Mouse (Mus musculus): ENCODE results near the gene Fgfr2. TPM values are rescaled to one million over a fixed set of nuclear protein-coding genes. Genes with fewer than 3 reads are reported as not detected.
"Not testable (repeated sequence)": the region's sequence is repeated elsewhere in the genome, so short reads cannot be mapped to it uniquely, and the experiment has no call there.

Fgfr2 gene
- total RNA-seq, 2 experiments from 2014 or later: 2.1 to 3.9 TPM

DNA sequence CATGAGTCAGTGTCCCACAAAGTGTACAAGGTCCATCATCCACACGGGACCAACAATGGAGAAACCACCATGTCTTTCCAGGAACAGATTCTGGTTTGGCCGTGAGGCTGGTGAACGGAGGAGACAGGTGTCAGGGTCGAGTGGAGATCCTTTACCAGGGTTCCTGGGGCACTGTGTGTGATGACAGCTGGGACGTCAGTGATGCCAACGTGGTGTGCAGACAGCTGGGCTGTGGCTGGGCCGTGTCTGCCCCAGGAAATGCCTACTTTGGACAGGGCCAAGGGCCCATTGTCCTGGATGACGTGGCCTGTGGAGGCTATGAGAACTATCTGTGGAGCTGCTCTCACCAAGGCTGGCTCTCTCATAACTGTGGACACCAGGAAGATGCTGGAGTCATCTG, 2073.3 kb downstream of the Fgfr2 start:
- DNase-seq; intact Hi-C loops (cut with DNase I): not testable (repeated sequence)

DNA sequence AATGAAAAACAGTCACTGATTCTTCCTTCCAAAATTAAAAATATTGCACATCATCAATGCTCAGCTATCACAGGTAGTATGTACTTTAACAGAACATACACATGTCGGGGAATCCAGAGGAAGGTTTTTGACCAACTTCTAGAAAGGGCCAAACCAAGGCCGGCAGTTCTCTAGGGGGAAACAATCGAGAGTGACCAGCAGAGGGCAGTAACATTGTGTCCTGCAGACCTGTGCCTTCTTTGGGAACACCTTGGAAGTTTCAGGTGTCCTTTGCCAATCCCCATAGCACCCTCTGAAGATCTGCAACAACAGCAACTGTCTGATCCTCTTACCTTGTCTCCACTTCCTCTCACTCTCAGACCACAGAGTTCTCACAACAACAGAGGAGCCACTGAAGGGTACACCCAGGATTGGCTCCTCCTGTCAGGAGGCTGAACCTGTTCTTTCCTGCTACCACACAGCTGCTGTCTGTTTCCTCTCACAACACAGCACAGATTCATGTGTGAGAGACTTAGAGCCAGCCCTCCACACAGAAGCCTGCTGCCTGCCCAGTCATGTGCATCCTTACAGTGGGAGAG, 2077.8 kb downstream of the Fgfr2 start:
- DNase-seq; intact Hi-C loops (cut with DNase I): not testable (repeated sequence)

DNA sequence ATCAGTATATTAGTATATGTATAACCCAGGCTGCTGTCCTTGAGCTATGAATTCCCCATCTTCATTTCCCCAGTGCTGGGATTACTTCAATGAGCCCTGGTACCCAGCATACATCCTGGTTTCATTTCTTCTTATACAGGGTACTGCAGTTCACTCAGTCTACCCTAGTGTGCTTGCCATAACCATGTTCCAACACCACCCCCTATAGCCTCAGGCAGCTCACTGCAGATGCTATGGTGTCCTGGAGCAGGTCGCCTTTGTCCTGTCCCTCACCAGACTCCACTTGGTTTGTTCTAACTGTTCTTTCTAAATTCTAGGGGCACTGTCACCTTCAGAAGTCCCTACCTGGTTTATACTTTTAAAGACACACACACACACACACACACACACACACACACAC, 2080.5 kb downstream of the Fgfr2 start:
- peak; percentile 7 for DNase-seq
- intact Hi-C loops (cut with DNase I): loop anchor here (2.0 to 5.0 kb wide), 4 partner anchors 48 to 272 kb away; no protein-coding TSS in a partner anchor

DNA sequence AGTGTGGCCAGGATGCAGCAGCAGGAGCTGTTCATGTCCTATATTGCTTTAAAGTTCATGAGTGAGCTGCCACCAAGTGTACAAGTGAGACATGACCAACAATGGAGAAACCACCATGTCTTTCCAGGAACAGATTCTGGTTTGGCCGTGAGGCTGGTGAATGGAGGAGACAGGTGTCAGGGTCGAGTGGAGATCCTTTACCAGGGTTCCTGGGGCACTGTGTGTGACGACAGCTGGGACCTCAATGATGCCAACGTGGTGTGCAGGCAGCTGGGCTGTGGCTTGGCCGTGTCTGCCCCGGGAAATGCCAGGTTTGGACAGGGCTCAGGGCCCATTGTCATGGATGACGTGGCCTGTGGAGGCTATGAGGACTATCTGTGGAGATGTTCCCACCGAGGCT, 2082.4 kb downstream of the Fgfr2 start:
- intact Hi-C loops (cut with DNase I): loop anchor here (5.0 kb wide), 1 partner anchor 123 kb away; no protein-coding TSS in a partner anchor
- not testable (repeated sequence) for DNase-seq

DNA sequence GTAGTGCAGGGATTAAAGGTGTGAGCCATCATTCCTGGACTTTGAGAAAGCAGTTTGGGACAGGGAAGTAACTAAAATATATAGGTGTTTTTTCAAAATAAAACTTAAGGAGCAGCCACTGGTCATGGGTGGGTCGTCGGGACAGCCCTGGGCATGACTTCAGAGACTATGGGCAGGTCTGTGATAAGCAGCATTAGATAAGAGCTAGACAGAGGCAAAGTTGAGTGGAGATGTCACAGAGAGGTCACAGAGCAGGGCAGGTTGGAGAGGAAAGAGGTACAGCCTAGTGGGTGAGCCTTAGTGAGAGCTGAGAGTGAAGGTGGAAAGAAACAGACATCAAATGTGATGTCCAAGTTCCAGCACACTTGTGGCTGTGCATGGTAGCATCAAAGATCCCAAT, 2086.1 kb downstream of the Fgfr2 start:
- intact Hi-C loops (cut with DNase I): no loop called here
- no peak for DNase-seq

DNA sequence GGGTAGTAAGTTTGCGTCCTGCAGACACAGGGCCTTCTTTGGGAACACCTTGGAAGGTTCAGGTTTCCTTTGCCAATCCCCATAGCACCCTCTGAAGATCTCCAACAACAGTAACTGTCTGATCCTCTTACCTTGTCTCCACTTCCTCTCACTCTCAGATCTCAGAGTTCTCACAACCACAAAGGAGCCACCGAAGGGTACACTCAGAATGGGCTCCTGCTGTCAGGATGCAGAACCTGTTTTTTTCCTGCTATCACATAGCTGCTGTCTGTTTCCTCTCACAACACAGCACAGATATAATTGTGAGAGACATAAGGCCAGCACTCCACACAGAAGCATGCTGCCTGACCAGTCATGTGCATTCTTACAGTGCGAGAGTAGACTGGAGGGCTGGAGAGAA, 2086.8 kb downstream of the Fgfr2 start:
- intact Hi-C loops (cut with DNase I): no loop called here

DNA sequence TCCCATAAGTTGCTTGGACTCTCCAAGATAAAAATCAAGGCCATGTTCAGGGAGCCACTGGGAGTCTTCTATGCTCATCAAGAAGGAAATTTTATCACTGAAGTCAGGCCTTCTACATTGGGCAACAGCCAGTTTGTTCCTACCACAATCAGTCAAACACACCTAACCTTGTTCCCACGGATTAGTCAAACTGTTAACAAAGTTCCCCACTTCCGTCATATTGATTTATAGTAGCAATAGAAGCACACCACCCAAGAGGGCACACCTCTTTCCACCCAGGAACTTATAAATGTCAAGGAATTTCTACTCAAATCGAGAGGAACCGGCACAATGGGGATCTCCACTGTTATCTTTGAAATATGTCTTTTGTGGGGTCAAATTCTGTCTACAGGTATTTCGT, 2091.4 kb downstream of the Fgfr2 start, which contains the start of gene Dmbt1:
Gene Dmbt1 (plus strand): TSS at position 299 of the 400 bp plus-strand sequence.
- intact Hi-C loops (cut with DNase I): no loop called here

More for the DNA sequence above, 2086.8 kb downstream of the Fgfr2 start:
- DNase-seq: no peak

DNA sequence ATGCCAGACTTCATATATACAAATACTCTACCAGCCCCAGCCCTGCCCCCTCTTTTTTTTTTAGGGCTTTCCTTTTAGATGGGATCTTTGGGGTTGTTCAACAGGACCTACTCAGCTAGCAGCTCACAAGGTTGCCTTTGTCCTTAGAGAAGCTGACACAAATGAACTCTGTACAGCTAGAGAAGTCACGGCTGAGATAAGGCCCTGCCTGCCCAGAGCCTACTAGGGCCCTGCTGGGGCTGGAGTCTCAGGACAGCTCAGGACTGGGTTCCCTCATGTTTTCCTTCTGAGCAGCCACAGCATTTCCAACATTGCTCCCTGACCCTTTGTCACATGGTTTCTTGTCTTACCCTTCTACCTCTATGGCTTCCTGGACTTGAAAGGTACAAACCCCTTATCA, 2095.6 kb downstream of the Fgfr2 start:
- no peak for DNase-seq
- intact Hi-C loops (cut with DNase I): no loop called here

More for the DNA sequence above, 2091.4 kb downstream of the Fgfr2 start, which contains the start of gene Dmbt1:
- no peak for DNase-seq

DNA sequence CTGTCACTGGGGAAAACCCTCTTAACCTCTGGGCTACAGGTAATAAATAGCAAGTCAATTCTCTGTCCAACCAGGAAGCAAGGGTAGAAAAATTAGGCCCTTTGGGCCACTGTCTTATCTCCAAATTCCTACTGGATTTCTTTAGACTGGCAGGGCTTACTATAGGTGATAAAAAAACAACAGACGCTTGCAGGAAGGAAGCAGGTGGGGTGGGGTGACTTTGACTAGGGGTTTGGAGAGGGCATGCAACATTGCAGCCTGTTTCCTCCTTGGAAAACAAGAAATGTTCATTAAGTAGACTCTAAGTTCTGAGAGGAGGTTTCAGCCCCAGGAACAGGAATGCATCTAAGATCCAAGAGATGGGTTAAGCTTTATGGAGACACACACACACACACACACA, 2098.3 kb downstream of the Fgfr2 start:
- DNase-seq: no peak
- intact Hi-C loops (cut with DNase I): no loop called here

DNA sequence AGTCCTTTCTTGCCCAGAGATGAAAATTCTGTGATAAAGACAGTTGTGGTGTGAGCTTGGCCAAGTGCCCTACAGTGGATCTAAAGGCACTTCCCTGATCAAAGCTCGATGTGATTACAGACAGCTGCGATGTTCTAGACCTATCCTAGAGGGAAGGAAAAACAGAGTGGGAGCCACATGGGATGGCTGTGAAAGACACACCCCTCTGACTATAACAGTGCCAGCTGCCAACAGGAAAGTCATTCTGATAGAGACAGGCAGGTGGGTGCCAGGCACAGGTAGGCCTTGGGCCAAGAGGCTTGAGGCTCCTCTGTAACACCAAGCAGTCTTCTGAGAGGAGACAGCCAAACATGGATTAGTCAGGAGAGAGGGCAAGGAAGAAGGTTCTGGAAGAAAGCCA, 2104.0 kb downstream of the Fgfr2 start:
- no peak for DNase-seq
- intact Hi-C loops (cut with DNase I): no loop called here

DNA sequence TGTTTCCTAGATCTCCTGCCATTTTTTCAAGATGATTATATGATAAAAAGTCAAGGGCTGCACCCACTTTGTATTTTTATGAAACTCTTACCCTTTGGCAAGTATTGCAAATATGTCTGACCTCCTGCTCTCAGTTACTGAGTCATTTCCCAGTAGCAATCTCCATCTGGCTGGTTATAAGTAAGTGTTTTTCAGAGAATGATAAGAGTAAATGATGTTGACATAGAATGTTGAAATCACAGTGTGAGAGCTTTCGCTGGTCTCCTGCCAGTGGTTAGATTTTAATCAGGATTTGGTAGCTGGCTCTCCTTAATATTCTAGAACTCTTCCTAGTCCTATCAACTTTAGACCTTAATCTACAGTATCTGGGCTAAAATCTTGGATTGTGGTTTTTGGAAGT, 2111.2 kb downstream of the Fgfr2 start:
- intact Hi-C loops (cut with DNase I): no loop called here
- no peak for DNase-seq

DNA sequence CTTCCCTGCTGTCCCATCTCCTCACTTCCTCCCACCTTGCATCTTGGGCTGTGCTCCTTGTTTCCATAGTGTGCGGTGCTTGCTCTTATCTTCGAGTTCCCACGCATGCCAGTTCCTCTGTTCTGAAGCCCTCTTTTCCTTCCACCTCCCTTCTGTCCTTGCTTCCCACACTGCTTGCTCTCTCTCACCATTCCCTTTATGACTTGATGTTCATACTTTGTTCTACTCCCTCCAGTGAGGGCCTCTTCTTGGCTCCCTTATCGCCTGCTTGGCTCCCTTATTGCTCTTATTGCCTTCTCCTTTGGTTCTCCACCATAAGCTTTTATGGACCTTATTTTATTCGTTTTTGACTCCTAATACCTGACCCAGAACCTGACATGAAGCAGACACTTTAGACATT, 2114.0 kb downstream of the Fgfr2 start:
- no peak for DNase-seq
- intact Hi-C loops (cut with DNase I): no loop called here

DNA sequence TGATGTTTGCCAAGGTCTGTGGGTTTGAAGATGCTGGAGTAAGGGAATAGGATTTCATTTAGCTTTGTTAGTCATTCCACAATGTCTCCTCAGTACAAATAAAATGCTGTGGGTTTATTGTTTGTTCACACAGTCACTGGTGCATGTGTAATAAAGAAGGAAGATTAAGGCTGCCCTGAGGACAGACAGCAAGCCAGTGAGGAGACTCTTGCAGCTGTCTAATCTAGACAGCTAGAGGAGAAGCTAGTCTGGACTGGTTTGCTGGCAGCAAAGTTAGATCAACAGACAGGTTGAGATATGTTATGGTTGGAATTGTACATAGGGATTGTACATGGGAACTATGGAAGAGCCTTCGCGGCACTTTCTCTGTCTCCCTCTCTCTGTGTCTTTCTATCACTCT, 2115.9 kb downstream of the Fgfr2 start:
- DNase-seq: no peak
- intact Hi-C loops (cut with DNase I): no loop called here

DNA sequence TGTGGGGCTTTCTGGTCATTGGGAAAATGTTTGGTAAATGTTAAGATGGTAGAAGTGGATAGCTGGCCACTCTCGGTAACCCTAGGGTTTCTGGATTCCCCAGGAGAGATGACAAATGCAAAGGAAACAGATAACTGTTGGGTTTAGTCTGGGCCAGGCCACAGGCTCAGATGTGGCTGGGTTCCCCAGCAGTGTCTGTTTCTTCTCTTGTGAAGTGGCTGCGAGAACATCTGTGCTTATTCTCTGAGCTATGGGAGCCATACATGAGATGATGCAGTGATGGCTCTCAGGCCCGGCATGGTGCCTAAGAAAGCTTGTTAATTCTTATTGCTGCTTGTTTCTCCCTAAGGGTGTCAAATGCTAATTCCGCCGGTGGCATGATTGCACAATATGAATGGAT, 2119.1 kb downstream of the Fgfr2 start:
- intact Hi-C loops (cut with DNase I): no loop called here

DNA sequence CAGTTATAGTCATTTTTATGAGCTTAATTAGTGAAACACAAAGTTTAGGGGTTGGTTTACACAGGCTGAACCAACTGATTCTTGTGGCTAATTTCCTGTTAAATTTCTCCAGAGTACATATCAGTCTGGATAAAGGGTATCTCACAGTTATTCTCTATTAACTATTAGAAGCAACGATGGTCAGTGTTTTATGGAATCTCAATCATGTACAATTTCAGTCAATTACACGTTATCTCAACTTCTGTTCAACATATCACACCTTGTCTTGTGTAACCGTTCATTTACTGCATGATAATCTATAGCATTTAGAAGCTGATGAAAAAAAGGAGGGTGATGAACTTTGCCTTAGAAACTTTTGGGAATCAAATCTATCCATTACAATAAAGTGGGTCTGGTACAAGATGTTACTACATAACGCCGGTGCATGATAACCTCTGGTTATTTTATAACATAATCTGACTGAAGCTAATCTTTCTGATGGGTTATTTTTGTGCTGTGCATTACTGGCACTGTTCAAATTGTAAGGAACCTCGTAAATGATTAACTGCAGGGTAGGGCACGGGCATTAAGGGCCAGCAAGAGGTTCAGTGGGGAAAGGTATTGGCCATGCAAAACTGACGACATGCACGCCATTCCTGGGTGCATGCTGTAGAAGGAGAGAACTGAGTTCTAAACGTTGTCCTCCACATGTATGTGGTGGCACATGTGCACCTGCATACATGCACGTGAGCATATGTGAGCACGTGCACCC, 2121.0 kb downstream of the Fgfr2 start:
- intact Hi-C loops (cut with DNase I): no loop called here
- DNase-seq: no peak

More for the DNA sequence above, 2119.1 kb downstream of the Fgfr2 start:
- DNase-seq: no peak

DNA sequence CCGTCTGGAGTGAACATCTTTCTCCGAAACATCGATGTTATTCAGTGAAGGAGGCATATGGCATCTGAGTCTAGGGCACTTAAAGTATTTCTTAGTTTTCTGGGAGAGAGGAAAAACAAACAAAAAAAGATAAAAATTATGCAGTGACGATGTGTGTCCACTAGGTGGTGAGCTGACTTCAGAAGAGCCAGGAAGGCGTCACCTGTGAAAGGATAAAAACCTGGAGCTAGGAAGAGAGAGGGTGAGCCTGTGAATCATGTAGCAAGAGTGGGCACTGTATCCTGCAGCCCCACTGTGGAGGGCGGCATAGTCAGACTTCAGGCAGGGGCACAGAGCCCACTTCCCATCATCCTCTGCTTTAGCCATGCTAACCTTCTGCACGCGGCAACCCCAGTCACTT, 2129.2 kb downstream of the Fgfr2 start:
- DNase-seq: no peak

DNA sequence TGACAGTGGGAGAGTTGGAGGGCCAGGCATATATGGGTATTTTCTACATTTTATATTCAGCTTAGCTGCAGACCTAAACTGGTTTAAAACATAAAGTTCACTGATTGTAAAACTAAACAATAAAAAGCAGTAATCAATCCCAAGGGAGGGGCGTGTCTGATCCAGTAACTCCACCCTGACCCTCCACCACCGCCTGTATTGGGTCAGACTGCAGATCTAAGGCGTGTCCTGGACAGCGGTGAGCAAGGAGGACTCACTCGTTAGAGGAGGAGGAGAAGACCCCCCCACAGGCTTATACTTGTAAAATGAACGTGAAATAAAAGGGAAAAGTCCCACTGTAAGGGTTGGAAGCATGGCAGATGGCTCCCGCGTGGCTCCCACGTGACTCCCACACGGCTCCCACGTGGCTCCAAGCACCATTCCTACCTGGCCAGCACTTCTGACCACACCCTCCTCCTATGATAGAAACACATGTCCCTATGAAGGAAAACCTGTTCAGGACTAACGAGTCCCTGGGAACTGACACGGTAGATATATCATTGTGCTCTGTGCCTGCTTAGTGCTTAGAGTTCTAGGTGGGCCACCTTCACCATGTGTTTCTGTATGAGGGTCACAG, 2131.9 kb downstream of the Fgfr2 start:
- intact Hi-C loops (cut with DNase I): no loop called here
- no peak for DNase-seq

More for the DNA sequence above, 2129.2 kb downstream of the Fgfr2 start:
- intact Hi-C loops (cut with DNase I): loop anchor here (2.0 kb wide), 1 partner anchor 49 kb away; no protein-coding TSS in a partner anchor

DNA sequence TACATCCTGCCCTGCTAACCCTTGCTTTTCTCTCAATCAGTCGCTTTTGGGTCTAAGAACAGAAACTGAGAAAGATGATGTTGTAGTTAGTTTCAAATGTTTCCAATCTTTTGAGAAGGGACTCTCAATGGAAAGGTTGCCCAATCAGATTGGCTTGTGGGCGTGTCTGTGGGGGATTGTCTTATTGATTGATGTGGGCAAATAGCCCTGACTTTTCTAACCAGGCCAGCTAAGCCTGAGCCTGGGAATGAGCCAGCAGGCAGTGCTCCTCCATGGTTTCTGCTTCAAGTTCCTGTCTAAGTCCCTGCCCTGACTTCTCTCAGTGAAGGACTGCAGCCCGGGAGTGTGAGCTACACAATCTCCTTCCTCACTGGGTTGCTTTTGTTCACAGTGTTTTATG, 2133.8 kb downstream of the Fgfr2 start:
- DNase-seq: no peak
- intact Hi-C loops (cut with DNase I): no loop called here

DNA sequence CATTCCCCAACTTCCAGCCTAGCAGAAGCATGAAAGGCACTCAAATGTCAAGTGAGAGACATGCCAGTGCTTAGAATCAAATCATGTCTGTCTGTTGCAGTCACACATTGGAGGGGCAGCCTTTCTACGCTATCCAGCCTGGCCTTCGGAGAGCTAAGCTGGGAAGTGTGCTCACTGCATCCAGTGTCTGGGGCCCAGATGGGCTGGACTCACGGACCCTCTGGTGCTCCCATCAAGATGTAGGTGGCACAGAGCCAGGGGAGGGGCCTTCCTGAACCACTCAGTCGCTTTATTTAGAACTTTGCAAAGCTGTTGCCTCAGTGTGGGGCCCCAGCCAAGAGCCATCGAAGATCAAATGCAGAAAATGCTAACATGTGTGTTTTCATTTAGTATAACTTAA, 2135.0 kb downstream of the Fgfr2 start:
- intact Hi-C loops (cut with DNase I): no loop called here

DNA sequence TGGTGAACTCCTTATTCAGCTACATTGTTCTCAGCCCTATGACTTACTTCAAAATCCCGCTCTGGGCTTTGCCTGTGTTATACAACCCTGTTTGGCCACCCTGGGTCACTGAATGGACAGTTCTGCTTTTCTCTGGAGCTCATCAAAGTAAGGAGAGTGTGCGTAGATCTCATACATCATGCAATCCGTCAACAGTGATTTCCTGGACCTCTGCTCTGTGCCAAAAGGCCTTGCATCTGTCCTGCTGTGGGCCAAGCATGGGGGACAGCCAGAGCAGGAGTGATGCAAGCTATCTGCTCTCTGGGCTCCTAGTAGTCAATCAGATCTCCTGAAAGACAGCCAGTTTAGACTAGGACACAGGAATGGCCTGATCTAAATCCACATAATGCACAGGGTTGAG, 2137.4 kb downstream of the Fgfr2 start:
- no peak for DNase-seq
- intact Hi-C loops (cut with DNase I): no loop called here

More for the DNA sequence above, 2135.0 kb downstream of the Fgfr2 start:
- peak; percentile 54 for DNase-seq

DNA sequence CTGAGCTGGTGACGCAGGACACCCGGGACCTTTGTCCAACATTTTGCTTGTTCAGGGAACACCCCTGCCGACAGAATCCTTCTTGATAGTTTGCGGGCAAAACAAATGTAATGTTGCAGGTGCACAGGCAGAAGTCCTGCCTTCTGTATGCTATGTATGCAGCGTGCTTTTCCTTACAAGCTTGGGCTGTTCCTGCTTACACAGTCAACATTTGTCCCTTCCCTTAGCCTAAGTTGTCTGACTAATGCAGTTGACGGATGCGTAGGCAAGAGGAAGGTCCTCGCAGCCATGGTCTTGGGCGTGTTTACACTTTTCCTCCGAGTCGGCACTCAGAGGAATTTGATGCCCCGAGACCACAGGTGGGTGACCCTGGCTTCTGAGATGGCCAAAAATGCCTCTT, 2138.0 kb downstream of the Fgfr2 start:
- no peak for DNase-seq
- intact Hi-C loops (cut with DNase I): no loop called here

Measured in heart, postnatal 14 days (tissue).